Mouse (Mus musculus) heart, adult 2 months (tissue): ENCODE data around the gene Olfr781.

ENCODE experiments used
- CTCF ChIP-seq: fragments of 200-600 bp; IDR thresholded peaks from 2 replicates; pipeline ENCODE4 v1.8.1; 2022; ENCODE audit warnings: antibody characterized with exemption, mild to moderate bottlenecking, moderate library complexity
- EP300 ChIP-seq: fragments of 200-500 bp; IDR thresholded peaks from 2 replicates; pipeline ENCODE4 v1.6.1; 2011; ENCODE audit warnings: low read depth, low read length, control low read depth; ENCODE audit not compliant: insufficient read depth
- POLR2A ChIP-seq: fragments of 200-500 bp; IDR thresholded peaks from 2 replicates; pipeline ENCODE4 v1.6.1; 2011; ENCODE audit warnings: mild to moderate bottlenecking, low read depth, low read length, control low read depth; ENCODE audit not compliant: insufficient read depth

- no peak for TF ChIP-seq EP300
- TF ChIP-seq POLR2A = no peak
- TF ChIP-seq CTCF = no peak
These were observed 28.7 kb downstream of the Olfr781 start for GRCm38 (mm10) chr10:129357307-129357706.
